Comparison of ENCODE assay signal across 1 mouse cellular context in the genomic region with DNA sequence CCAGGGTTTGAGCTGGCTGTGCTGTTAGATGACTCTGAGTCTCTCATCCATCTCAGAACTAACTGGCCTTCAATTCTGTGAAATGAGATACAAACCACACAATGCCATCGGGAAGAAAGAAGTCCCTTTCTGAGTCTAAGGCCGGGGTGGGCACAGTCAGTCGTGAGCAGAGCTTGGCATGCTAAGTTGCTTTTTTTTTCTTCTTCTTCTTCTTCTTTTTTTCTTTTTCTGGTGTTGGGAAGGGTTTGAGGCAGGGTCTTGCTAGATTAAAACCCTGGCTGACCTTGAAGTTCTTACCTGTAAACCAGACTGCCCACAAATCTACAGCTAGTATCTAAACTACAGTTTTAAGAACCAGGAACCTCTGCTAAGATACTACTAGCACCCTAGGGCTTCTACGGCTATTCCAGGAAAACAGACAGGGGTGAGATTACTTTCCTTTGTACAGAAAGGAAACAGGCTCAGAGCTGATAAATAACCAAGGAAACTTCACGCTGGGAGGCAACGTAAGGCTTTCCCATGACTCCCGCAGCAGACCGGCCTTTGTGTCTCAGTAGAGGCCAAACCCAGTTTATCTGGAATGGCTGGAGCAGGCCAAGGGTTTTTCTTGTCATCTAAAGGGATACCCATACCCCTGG.
TF ChIP-seq lines count a peak whose summit lies in the region.

No protein-coding gene starts in this region.

TF ChIP-seq in MEL, 35 proteins besides CTCF, POLR2A, EP300 and RAD21 (continued from another document):
- TF ChIP-seq CHD2 (IDR thresholded peaks at IDR 0.05; ENCODE audit: low read length) (peak; percentile 12; the same call in 1 of the 2 replicates), GABPA (IDR thresholded peaks at IDR 0.05; ENCODE audit: low read depth, low read length) (no peak), HCFC1 (IDR thresholded peaks at IDR 0.05; ENCODE audit: low read depth, low read length) (no peak; the same call in 1 of the 2 replicates), TCF12 (IDR thresholded peaks at IDR 0.05; ENCODE audit: low read depth, low read length) (peak; percentile 32; the same call in 1 of the 2 replicates), TAL1 (IDR thresholded peaks at IDR 0.05; ENCODE audit: low read length) (peak; percentile 68), GATA1 (IDR thresholded peaks at IDR 0.05; ENCODE audit: low read depth, low read length) (peak; percentile 50), ETS1 (IDR thresholded peaks at IDR 0.05; ENCODE audit: low read depth, low read length) (peak; percentile 37), ZC3H11A (IDR thresholded peaks at IDR 0.05; ENCODE audit: low read depth, low read length) (no peak), MXI1 (IDR thresholded peaks at IDR 0.05; ENCODE audit: low read depth, low read length) (no peak), JUND (IDR thresholded peaks at IDR 0.05; ENCODE audit: low read depth, low read length) (no peak), RCOR1 (IDR thresholded peaks at IDR 0.05; ENCODE audit: low read depth, low read length) (no peak; the same call in 1 of the 2 replicates), NRF1 (IDR thresholded peaks at IDR 0.05; ENCODE audit: insufficient read depth, low read depth, low read length, poor library complexity, severe bottlenecking) (no peak), ZMIZ1 (IDR thresholded peaks at IDR 0.05; ENCODE audit: low read depth, low read length) (peak; percentile 20; the same call in 1 of the 2 replicates), MAFK (IDR thresholded peaks at IDR 0.05; ENCODE audit: borderline replicate concordance, low read depth, low read length) (no peak), POLR2AphosphoS2 (IDR thresholded peaks at IDR 0.05; ENCODE audit: low read length) (no peak), KAT2A (conservative IDR thresholded peaks at IDR 0.05; ENCODE audit: low read depth, low read length) (no peak), ZNF384 (IDR thresholded peaks at IDR 0.05; ENCODE audit: low read depth, low read length) (peak; percentile 74)
